In the genomic region with DNA sequence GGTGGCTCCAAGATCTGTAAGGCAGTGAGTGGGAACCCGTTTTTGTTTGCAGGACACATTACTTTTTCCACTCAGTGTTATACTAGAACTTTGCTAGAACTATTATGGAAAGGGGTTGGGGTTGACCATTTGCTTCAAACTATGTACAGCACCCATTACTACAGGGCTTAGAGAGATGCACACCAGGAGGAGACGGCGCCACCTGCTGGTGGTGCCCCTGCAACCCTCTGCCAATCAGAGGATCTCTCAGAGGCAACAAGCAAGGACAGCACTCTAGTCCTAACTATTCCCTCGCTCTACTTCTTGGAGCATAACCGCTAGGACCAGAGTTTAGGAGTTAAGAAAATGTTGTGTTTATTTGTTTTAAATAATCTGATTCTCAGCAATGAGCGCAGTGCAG, we compare ENCODE assay signal across 9 mouse cellular contexts.
DNase-seq lines count a peak whose midpoint lies in the region; ATAC-seq and TF ChIP-seq lines count a peak whose summit lies in the region.
"Had no signal": no experiment of that assay in that cellular context is flagged by ENCODE, and none has a peak within 500 bp of the region (broad histone marks: within the 10 kb centered on the region; RNA-seq: fewer than 3 reads in every experiment).

No protein-coding gene starts in this region.

- H3K4me3 ChIP-seq in cerebellum, adult 2 months (replicated peaks; ENCODE audit: insufficient read depth, low read depth, low read length), result no peak overlapping the region
- no peak overlapping the region for H3K4me3 ChIP-seq in heart, embryonic 12.5 days
- no peak overlapping the region for H3K4me3 ChIP-seq in liver, embryonic 13.5 days (replicated peaks)
- no peak overlapping the region for H3K4me3 ChIP-seq in stomach, embryonic 14.5 days (ENCODE audit: low read depth, low read length)
- H3K4me3 ChIP-seq: midbrain, embryonic 12.5 days had no signal

- TF ChIP-seq POLR2A in cerebellum, adult 2 months (IDR thresholded peaks at IDR 0.05; ENCODE audit: borderline replicate concordance, insufficient read depth, low read length), result no peak

- WGBS in cerebellum, adult 2 months, result 83% methylated on average over 6 of the region's 6 CpGs
- 67% methylated on average over 6 of the region's 6 CpGs for WGBS in heart, embryonic 12.5 days
- 49% methylated on average over 6 of the region's 6 CpGs for WGBS in liver, embryonic 13.5 days (ENCODE audit: insufficient replicate concordance)
- WGBS in stomach, embryonic 14.5 days, result 84% methylated on average over 6 of the region's 6 CpGs

- H3K27ac ChIP-seq in cerebellum, adult 2 months (ENCODE audit: insufficient read depth, low read length), result no peak overlapping the region
- peak overlapping the region; percentile 63 for H3K27ac ChIP-seq in heart, embryonic 12.5 days (ENCODE audit: poor library complexity, severe bottlenecking)
- no peak overlapping the region for H3K27ac ChIP-seq in liver, embryonic 13.5 days
- no peak overlapping the region for H3K27ac ChIP-seq in stomach, embryonic 14.5 days (ENCODE audit: low read length)
- H3K27ac ChIP-seq: midbrain, embryonic 12.5 days had no signal

- no peak overlapping the region for H3K4me2 ChIP-seq in heart, embryonic 12.5 days
- no peak overlapping the region for H3K4me2 ChIP-seq in liver, embryonic 13.5 days
- H3K4me2 ChIP-seq in stomach, embryonic 14.5 days (replicated peaks; ENCODE audit: low read depth, low read length), result no peak overlapping the region
- H3K4me2 ChIP-seq: midbrain, embryonic 12.5 days had no signal

- peaks cover 4% of the 10 kb centered on the region; the same call in 1 of the 2 replicates for H3K4me1 ChIP-seq in cerebellum, adult 2 months (ENCODE audit: control insufficient read depth, insufficient read depth, low read length)
- H3K4me1 ChIP-seq in heart, embryonic 12.5 days (replicated peaks), result peaks cover 33% of the 10 kb centered on the region
- H3K4me1 ChIP-seq in liver, embryonic 13.5 days (replicated peaks), result no peaks in the 10 kb centered on the region
- 0 out of 2 replicates have a peak, but pooled peaks cover 4% of the 10 kb centered on the region for H3K4me1 ChIP-seq in stomach, embryonic 14.5 days (ENCODE audit: control insufficient read depth, insufficient read depth, low read length)

- no peaks in the 10 kb centered on the region for H3K27me3 ChIP-seq in cerebellum, adult 2 months (ENCODE audit: control insufficient read depth, insufficient read depth, low read length)
- no peaks in the 10 kb centered on the region; the same call in 1 of the 2 replicates for H3K27me3 ChIP-seq in heart, embryonic 12.5 days (replicated peaks)
- H3K27me3 ChIP-seq in liver, embryonic 13.5 days, result no peaks in the 10 kb centered on the region
- no peaks in the 10 kb centered on the region for H3K27me3 ChIP-seq in stomach, embryonic 14.5 days (ENCODE audit: control insufficient read depth, insufficient read depth, low read length)
- H3K27me3 ChIP-seq: midbrain, embryonic 12.5 days had no signal

- H3K9me3 ChIP-seq in heart, embryonic 12.5 days (replicated peaks), result no peaks in the 10 kb centered on the region
- H3K9me3 ChIP-seq in liver, embryonic 13.5 days (replicated peaks), result no peaks in the 10 kb centered on the region
- no peaks in the 10 kb centered on the region for H3K9me3 ChIP-seq in stomach, embryonic 14.5 days (ENCODE audit: control insufficient read depth, low read depth, low read length)
- H3K9me3 ChIP-seq: midbrain, embryonic 12.5 days had no signal

- H3K36me3 ChIP-seq in heart, embryonic 12.5 days, result no peaks in the 10 kb centered on the region
- H3K36me3 ChIP-seq in liver, embryonic 13.5 days, result no peaks in the 10 kb centered on the region
- no peaks in the 10 kb centered on the region for H3K36me3 ChIP-seq in stomach, embryonic 14.5 days (ENCODE audit: control insufficient read depth, insufficient read depth, low read length)
- H3K36me3 ChIP-seq: midbrain, embryonic 12.5 days had no signal

- no peak for DNase-seq in cerebellum, adult 2 months
- DNase-seq in cerebellum, adult 11 months, result no peak
- peak; percentile 11 for DNase-seq in 3134 (ENCODE audit: extremely low read depth, insufficient read length, low spot score)
- DNase-seq in adrenal gland, adult 2 months, result peak; percentile 84
- DNase-seq in liver, embryonic 13.5 days, result peak; percentile 19
- no peak for DNase-seq in cerebellum, postnatal 4 days (ENCODE audit: low spot score in 2 of 2)

- no peak overlapping the region for H3K9ac ChIP-seq in heart, embryonic 12.5 days
- no peak overlapping the region for H3K9ac ChIP-seq in liver, embryonic 13.5 days
- H3K9ac ChIP-seq in stomach, embryonic 14.5 days (replicated peaks; ENCODE audit: low read depth, low read length), result no peak overlapping the region
- H3K9ac ChIP-seq: midbrain, embryonic 12.5 days had no signal

- ATAC-seq in heart, embryonic 12.5 days (ENCODE audit: insufficient number of reproducible peaks, low FRiP score), result no peak
- ATAC-seq in liver, embryonic 13.5 days (ENCODE audit: low read depth), result no peak
- ATAC-seq in stomach, embryonic 14.5 days (ENCODE audit: insufficient number of reproducible peaks, insufficient read depth, low FRiP score, low read depth), result 0 out of 2 replicates have a peak, but pooled peaks have one; percentile 33

- peak; percentile 19; the same call in 1 of the 2 replicates for TF ChIP-seq CTCF in cerebellum, adult 2 months (IDR thresholded peaks at IDR 0.05; ENCODE audit: borderline replicate concordance, insufficient read depth, low read depth, low read length)

Comparison
In these comparisons a context has a peak if more than half of its experiments do, and no peak if none do; other contexts are left out.
1. DNase-seq: peak in 3134 (single experiment), adrenal gland, adult 2 months (single experiment) and liver, embryonic 13.5 days (single experiment); none in cerebellum, adult 2 months (0 of 2), cerebellum, adult 11 months (single experiment) and cerebellum, postnatal 4 days (0 of 2).